22 mouse cellular contexts compared by ENCODE assay signal in the genomic region with DNA sequence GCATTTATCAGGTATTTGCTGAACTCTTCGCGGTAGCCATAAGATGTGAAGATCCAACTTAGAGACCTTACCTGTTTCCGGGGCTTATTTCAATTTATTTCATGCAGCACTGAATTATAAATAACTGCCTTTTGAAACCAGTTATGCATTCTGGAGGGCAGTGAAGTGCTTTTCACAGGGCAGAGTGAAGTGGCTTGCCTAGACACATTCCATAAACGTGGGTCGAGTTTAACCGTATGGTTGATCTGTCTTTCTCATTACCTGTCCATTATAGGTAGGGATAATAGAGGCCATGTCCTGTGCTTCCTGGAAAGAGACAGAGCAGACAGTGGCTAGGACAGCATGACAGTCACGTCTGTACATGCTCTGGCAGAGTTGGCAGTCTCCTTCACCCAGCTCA. TPM values are rescaled to one million over a fixed set of nuclear protein-coding genes. Genes with fewer than 3 reads are reported as not detected.
A peak's percentile ranks its signal among the peaks of the same experiment; 100 is the strongest.
DNase-seq lines count a peak whose midpoint lies in the region; ATAC-seq and TF ChIP-seq lines count a peak whose summit lies in the region.
"Had no signal": no experiment of that assay in that cellular context is flagged by ENCODE, and none has a peak within 500 bp of the region (broad histone marks: within the 10 kb centered on the region; RNA-seq: fewer than 3 reads in every experiment).

No protein-coding gene starts in this region.

- DNase-seq in forebrain, embryonic 11.5 days (ENCODE audit: low spot score), result peak; percentile 13
- DNase-seq in forebrain, embryonic 14.5 days (ENCODE audit: low spot score), result no peak
- no peak for DNase-seq in liver, embryonic 11.5 days (ENCODE audit: low spot score)
- DNase-seq in lung, adult 2 months, result no peak
- no peak for DNase-seq in G1E (ENCODE audit: low spot score)
- DNase-seq in frontal cortex, postnatal 14 days (ENCODE audit: low spot score in 2 of 2), result no peak
- DNase-seq: adrenal gland, postnatal 10 days; B cell, adult 2 months; cerebellum, adult 11 months; cerebellum, adult 8-10 months; cerebellum, postnatal 14 days; embryo, embryonic 11 days; gastrocnemius, postnatal 14 days; heart, postnatal 14 days had no signal

- H3K4me1 ChIP-seq in forebrain, embryonic 11.5 days (replicated peaks; ENCODE audit: control insufficient read depth, insufficient read depth, low read length), result no peaks in the 10 kb centered on the region
- H3K4me1 ChIP-seq in forebrain, embryonic 14.5 days (ENCODE audit: control insufficient read depth, insufficient read depth, low read length), result no peaks in the 10 kb centered on the region
- H3K4me1 ChIP-seq in liver, embryonic 12.5 days, result peaks cover 74% of the 10 kb centered on the region
- peaks cover 33% of the 10 kb centered on the region for H3K4me1 ChIP-seq in liver, embryonic 11.5 days (replicated peaks; ENCODE audit: control insufficient read depth, insufficient read depth, low read length)
- peaks cover 22% of the 10 kb centered on the region for H3K4me1 ChIP-seq in lung, embryonic 16.5 days (replicated peaks; ENCODE audit: control insufficient read depth, insufficient read depth, low read length)
- H3K4me1 ChIP-seq in lung, adult 2 months (ENCODE audit: control insufficient read depth, insufficient read depth, low read length), result peaks cover 46% of the 10 kb centered on the region
- H3K4me1 ChIP-seq in G1E (ENCODE audit: insufficient read depth, low read depth, low read length), result peaks cover 82% of the 10 kb centered on the region
- H3K4me1 ChIP-seq: forebrain, embryonic 10.5 days had no signal

- TF ChIP-seq POLR2A in lung, adult 2 months (IDR thresholded peaks at IDR 0.05; ENCODE audit: borderline replicate concordance, extremely low read depth, low read depth, low read length), result no peak

- H3K9ac ChIP-seq in forebrain, embryonic 11.5 days (ENCODE audit: low read length), result no peak overlapping the region
- H3K9ac ChIP-seq in forebrain, embryonic 14.5 days (ENCODE audit: low read length), result no peak overlapping the region
- H3K9ac ChIP-seq in liver, embryonic 12.5 days, result no peak overlapping the region
- no peak overlapping the region for H3K9ac ChIP-seq in liver, embryonic 11.5 days (ENCODE audit: low read depth, low read length)
- no peak overlapping the region for H3K9ac ChIP-seq in lung, embryonic 16.5 days (ENCODE audit: low read length)
- H3K9ac ChIP-seq: embryonic facial prominence, embryonic 15.5 days; heart, embryonic 13.5 days; hindbrain, embryonic 14.5 days had no signal

- H3K4me2 ChIP-seq in forebrain, embryonic 11.5 days (ENCODE audit: low read depth, low read length, severe bottlenecking), result no peak overlapping the region
- no peak overlapping the region for H3K4me2 ChIP-seq in forebrain, embryonic 14.5 days (ENCODE audit: low read length)
- H3K4me2 ChIP-seq in liver, embryonic 12.5 days, result no peak overlapping the region
- no peak overlapping the region for H3K4me2 ChIP-seq in liver, embryonic 11.5 days
- H3K4me2 ChIP-seq in lung, embryonic 16.5 days (ENCODE audit: low read depth, low read length), result peak overlapping the region; percentile 28; the same call in 1 of the 2 replicates
- H3K4me2 ChIP-seq: embryonic facial prominence, embryonic 15.5 days; heart, embryonic 13.5 days; hindbrain, embryonic 14.5 days had no signal

- TF ChIP-seq CTCF in lung, adult 2 months (IDR thresholded peaks at IDR 0.05; ENCODE audit: insufficient read depth, low read length), result no peak
- no peak for TF ChIP-seq CTCF in G1E (IDR thresholded peaks at IDR 0.05; ENCODE audit: low read depth, low read length)

- H3K9me3 ChIP-seq in forebrain, embryonic 11.5 days (ENCODE audit: control insufficient read depth, low read length), result no peaks in the 10 kb centered on the region
- no peaks in the 10 kb centered on the region for H3K9me3 ChIP-seq in forebrain, embryonic 14.5 days (replicated peaks; ENCODE audit: control insufficient read depth, low read length)
- no peaks in the 10 kb centered on the region for H3K9me3 ChIP-seq in liver, embryonic 12.5 days (replicated peaks)
- H3K9me3 ChIP-seq in liver, embryonic 11.5 days (ENCODE audit: control insufficient read depth, low read length), result no peaks in the 10 kb centered on the region
- no peaks in the 10 kb centered on the region for H3K9me3 ChIP-seq in lung, embryonic 16.5 days (ENCODE audit: control insufficient read depth, low read length)
- no peaks in the 10 kb centered on the region for H3K9me3 ChIP-seq in G1E (replicated peaks)
- H3K9me3 ChIP-seq: embryonic facial prominence, embryonic 15.5 days; forebrain, embryonic 10.5 days; heart, embryonic 13.5 days had no signal

- H3K4me3 ChIP-seq in forebrain, embryonic 11.5 days (ENCODE audit: low read depth, low read length), result no peak overlapping the region
- no peak overlapping the region for H3K4me3 ChIP-seq in forebrain, embryonic 14.5 days (ENCODE audit: low read depth, low read length)
- H3K4me3 ChIP-seq in liver, embryonic 12.5 days, result no peak overlapping the region
- H3K4me3 ChIP-seq in liver, embryonic 11.5 days (ENCODE audit: low read depth, low read length), result no peak overlapping the region
- H3K4me3 ChIP-seq in lung, embryonic 16.5 days (ENCODE audit: low read length), result no peak overlapping the region
- no peak overlapping the region for H3K4me3 ChIP-seq in lung, adult 2 months (replicated peaks; ENCODE audit: extremely low read depth, low read depth, low read length)
- H3K4me3 ChIP-seq in G1E (ENCODE audit: low read depth, low read length), result peak overlapping the region; percentile 20; the same call in 1 of the 2 replicates
- H3K4me3 ChIP-seq: embryonic facial prominence, embryonic 15.5 days; forebrain, embryonic 10.5 days; heart, embryonic 13.5 days had no signal

- H3K36me3 ChIP-seq in forebrain, embryonic 11.5 days (ENCODE audit: control insufficient read depth, insufficient read depth, low read length), result no peaks in the 10 kb centered on the region
- H3K36me3 ChIP-seq in forebrain, embryonic 14.5 days (ENCODE audit: control insufficient read depth, insufficient read depth, low read length), result no peaks in the 10 kb centered on the region
- peaks cover 24% of the 10 kb centered on the region for H3K36me3 ChIP-seq in liver, embryonic 12.5 days
- H3K36me3 ChIP-seq in liver, embryonic 11.5 days (ENCODE audit: control insufficient read depth, insufficient read depth, low read length), result peaks cover 2% of the 10 kb centered on the region
- H3K36me3 ChIP-seq in lung, embryonic 16.5 days (ENCODE audit: control insufficient read depth, insufficient read depth, low read length), result peaks cover 3% of the 10 kb centered on the region; the same call in 1 of the 2 replicates
- H3K36me3 ChIP-seq in G1E (replicated peaks), result peaks cover 47% of the 10 kb centered on the region
- H3K36me3 ChIP-seq: embryonic facial prominence, embryonic 15.5 days had no signal

- H3K27me3 ChIP-seq in forebrain, embryonic 11.5 days (ENCODE audit: control insufficient read depth, insufficient read depth, low read length), result no peaks in the 10 kb centered on the region
- no peaks in the 10 kb centered on the region for H3K27me3 ChIP-seq in forebrain, embryonic 14.5 days (replicated peaks; ENCODE audit: control insufficient read depth, insufficient read depth, low read length)
- H3K27me3 ChIP-seq in liver, embryonic 12.5 days (replicated peaks), result no peaks in the 10 kb centered on the region
- H3K27me3 ChIP-seq in liver, embryonic 11.5 days (replicated peaks; ENCODE audit: control insufficient read depth, insufficient read depth, low read length), result no peaks in the 10 kb centered on the region
- no peaks in the 10 kb centered on the region for H3K27me3 ChIP-seq in lung, embryonic 16.5 days (ENCODE audit: control insufficient read depth, insufficient read depth, low read depth, low read length)
- H3K27me3 ChIP-seq in G1E (ENCODE audit: insufficient read depth, low read length), result no peaks in the 10 kb centered on the region
- H3K27me3 ChIP-seq: embryonic facial prominence, embryonic 15.5 days; heart, embryonic 13.5 days had no signal

- ATAC-seq in forebrain, embryonic 11.5 days (replicated peaks; ENCODE audit: low FRiP score), result no peak
- no peak for ATAC-seq in forebrain, embryonic 14.5 days
- no peak for ATAC-seq in liver, embryonic 12.5 days
- ATAC-seq in liver, embryonic 11.5 days (replicated peaks; ENCODE audit: low FRiP score), result no peak
- ATAC-seq in lung, embryonic 16.5 days (ENCODE audit: low read depth), result peak; percentile 75
- ATAC-seq in G1E (ENCODE audit: extremely low read depth, insufficient number of reproducible peaks, low FRiP score, poor library complexity, severe bottlenecking), result no peak
- ATAC-seq: CD4-positive, CD25-positive, alpha-beta regulatory T cell, adult 4 months; forebrain, embryonic 16.5 days had no signal

- H3K27ac ChIP-seq in forebrain, embryonic 11.5 days (ENCODE audit: low read depth, low read length), result no peak overlapping the region
- H3K27ac ChIP-seq in forebrain, embryonic 14.5 days (ENCODE audit: low read depth, low read length), result no peak overlapping the region
- H3K27ac ChIP-seq in liver, embryonic 12.5 days, result peak overlapping the region; percentile 39; the same call in 1 of the 2 replicates
- no peak overlapping the region for H3K27ac ChIP-seq in liver, embryonic 11.5 days (ENCODE audit: low read depth, low read length)
- H3K27ac ChIP-seq in lung, embryonic 16.5 days (ENCODE audit: low read length), result peak overlapping the region; percentile 92
- H3K27ac ChIP-seq: embryonic facial prominence, embryonic 15.5 days; forebrain, embryonic 10.5 days; heart, embryonic 13.5 days; hindbrain, embryonic 14.5 days had no signal

- 93% methylated on average over 7 of the region's 7 CpGs for WGBS in forebrain, embryonic 11.5 days
- 94% methylated on average over 7 of the region's 7 CpGs for WGBS in forebrain, embryonic 14.5 days
- WGBS in liver, embryonic 12.5 days (ENCODE audit: insufficient replicate concordance), result 84% methylated on average over 7 of the region's 7 CpGs
- WGBS in liver, embryonic 11.5 days, result 90% methylated on average over 7 of the region's 7 CpGs
- WGBS in lung, embryonic 16.5 days, result 64% methylated on average over 7 of the region's 7 CpGs
- WGBS in lung, adult 2 months, result 66% methylated on average over 7 of the region's 7 CpGs

RNA-seq across cellular contexts. Expression of a gene that starts 20.0 kb away (rescaled TPM):
- polyA plus RNA-seq in forebrain, embryonic 11.5 days (2014; fragmentation: Nextera tagmentation; extraction: Ambion mirVana), result 7.7 and 12.8 TPM in 2 replicates
- 6.2 and 8.4 TPM in 2 replicates for polyA plus RNA-seq in forebrain, embryonic 14.5 days (2014; fragmentation: Nextera tagmentation; extraction: Ambion mirVana)
- 14.8 and 17.5 TPM in 2 replicates for polyA plus RNA-seq in liver, embryonic 12.5 days (2016; fragmentation: Nextera tagmentation; extraction: Ambion mirVana)
- 17.7 and 19.7 TPM in 2 replicates for polyA plus RNA-seq in liver, embryonic 11.5 days (2014; fragmentation: Nextera tagmentation; extraction: Ambion mirVana)
- polyA plus RNA-seq in lung, embryonic 16.5 days (2015; fragmentation: Nextera tagmentation; extraction: Ambion mirVana), result 38.3 and 39.4 TPM in 2 replicates
- polyA plus RNA-seq in lung, adult 2 months (2012; rRNA removed), result 20.5 and 24.6 TPM in 2 replicates
- 106 and 111 TPM in 2 replicates for total RNA-seq in G1E (2014; fragmentation: Nextera tagmentation)
- 8.8 and 13.4 TPM in 2 replicates for total RNA-seq in G1E (2017)
- 13.4 and 16.3 TPM in 2 replicates for polyA plus RNA-seq in G1E (2012)

Comparison
In these comparisons a context has a peak if more than half of its experiments do, and no peak if none do; other contexts are left out.
1. H3K27ac ChIP-seq: peak in liver, embryonic 12.5 days (single experiment) and lung, embryonic 16.5 days (single experiment); none in forebrain, embryonic 11.5 days (single experiment), forebrain, embryonic 14.5 days (single experiment) and liver, embryonic 11.5 days (single experiment).